Mouse (Mus musculus) olfactory bulb, adult 2 months (tissue): ENCODE measurements around the gene Rap1gap. TPM values are rescaled to one million over a fixed set of nuclear protein-coding genes. Genes with fewer than 3 reads are reported as not detected.

ENCODE experiments used
- H3K27ac ChIP-seq: fragments of 200-500 bp; 2 replicates; pipeline ENCODE4 v1.5.1; 2012; ENCODE audit warnings: low read depth, low read length; ENCODE audit not compliant: insufficient read depth
- H3K4me1 ChIP-seq: fragments of 200-500 bp; 2 replicates; pipeline ENCODE4 v1.6.1; 2012; ENCODE audit warnings: low read length; ENCODE audit not compliant: control insufficient read depth, insufficient read depth
- H3K4me3 ChIP-seq: fragments of 200-500 bp; 2 replicates; pipeline ENCODE4 v1.5.1; 2012; ENCODE audit warnings: mild to moderate bottlenecking, low read depth, low read length, moderate library complexity; ENCODE audit not compliant: insufficient read depth
- CTCF ChIP-seq: fragments of 200-500 bp; IDR thresholded peaks from 2 replicates; pipeline ENCODE4 v1.5.1; 2012; ENCODE audit warnings: low read depth, mild to moderate bottlenecking, low read length, moderate library complexity; ENCODE audit not compliant: insufficient read depth
- POLR2A ChIP-seq: fragments of 200-500 bp; IDR thresholded peaks from 2 replicates; pipeline ENCODE4 v1.6.1; 2012; ENCODE audit warnings: mild to moderate bottlenecking, low read depth, low read length, moderate library complexity; ENCODE audit not compliant: insufficient read depth
- WGBS: fragments of 180-500 bp; shearing (Covaris S2); methylation state at CpG from one replicate; pipeline ENCODE4 v1.1.7; 2018; 5-methylcytosine and 5-hydroxymethylcytosine counted together
- polyA plus RNA-seq: library from polyadenylated mRNA; stranded (reverse); fragments of >200 nt; gene quantifications from 2 replicates; pipeline ENCODE4 v1.2.4, GENCODE M21; 2012; ENCODE audit warnings: low replicate concordance; ENCODE audit not compliant: missing spikeins, insufficient read depth, insufficient read length

Gene Rap1gap
- polyA plus RNA-seq, 1 experiment: not detected

DNA sequence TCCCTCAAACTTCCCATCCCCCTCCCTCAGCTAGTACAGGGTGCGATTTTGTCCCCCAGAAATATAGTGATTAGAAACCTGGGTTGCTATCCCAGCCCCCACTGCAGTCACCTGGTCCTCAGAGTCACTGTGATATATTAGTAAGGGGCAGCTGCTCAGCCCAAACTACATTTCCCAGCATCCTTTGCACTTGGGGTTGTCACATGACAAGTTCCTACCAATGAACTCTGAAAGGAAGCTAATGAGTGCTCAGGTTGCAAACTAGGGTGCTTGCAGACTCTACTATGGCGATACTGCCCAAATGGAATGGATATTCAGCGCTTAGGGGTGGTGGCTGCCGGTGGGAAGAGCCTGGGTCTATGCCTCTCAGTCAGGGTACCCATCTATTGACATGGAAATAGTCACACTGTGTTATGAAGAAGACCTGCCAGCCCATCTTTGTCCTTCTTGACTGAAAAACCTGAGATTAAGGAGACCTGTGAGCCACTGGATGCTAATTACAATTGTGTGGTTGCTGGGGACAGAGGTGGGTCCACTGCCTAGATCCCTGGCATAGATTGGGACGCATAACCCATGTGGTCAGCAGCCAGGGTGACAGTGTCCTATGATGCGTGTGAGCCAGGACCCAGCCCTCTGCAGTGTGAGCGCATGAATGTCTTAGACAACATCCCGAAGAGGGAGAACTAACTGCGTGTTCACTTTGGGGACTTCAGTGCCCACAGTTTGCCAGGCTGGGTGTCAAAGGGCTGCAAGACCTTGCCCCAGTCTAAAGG lies 74.8 kb downstream of the Rap1gap start:
- H3K4me3 ChIP-seq: no peak overlapping the region
- H3K4me1 ChIP-seq: peaks cover 25% of the 10 kb centered on the region
- TF ChIP-seq CTCF (no peak), POLR2A (no peak)
- WGBS: 61% methylated on average over 9 of the region's 9 CpGs
- H3K27ac ChIP-seq: no peak overlapping the region

DNA sequence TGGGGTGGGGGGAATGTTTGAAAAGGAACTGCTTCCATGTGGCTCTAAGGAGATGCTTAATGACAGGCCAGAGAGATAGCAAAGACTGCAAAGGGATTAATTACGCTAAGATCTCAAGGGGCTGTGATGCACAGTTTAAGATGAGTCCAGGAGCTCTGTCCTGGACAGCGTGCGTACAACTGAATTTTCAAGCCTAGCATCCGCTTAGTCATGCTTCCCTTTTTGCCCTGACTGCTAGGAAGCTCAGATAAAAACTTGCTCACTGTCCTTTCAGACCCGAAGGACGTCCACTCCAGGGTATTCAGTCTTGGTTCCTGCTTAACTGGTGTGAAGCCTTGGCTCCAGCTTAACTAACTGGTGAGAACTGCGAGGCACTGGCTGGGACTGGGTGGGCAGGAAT lies 75.8 kb downstream of the Rap1gap start:
- 85% methylated on average over 7 of the region's 7 CpGs for WGBS
- H3K4me3 ChIP-seq: no peak overlapping the region
- no peak overlapping the region for H3K27ac ChIP-seq
- peaks cover 21% of the 10 kb centered on the region for H3K4me1 ChIP-seq
- TF ChIP-seq CTCF: no peak
- TF ChIP-seq POLR2A: no peak

DNA sequence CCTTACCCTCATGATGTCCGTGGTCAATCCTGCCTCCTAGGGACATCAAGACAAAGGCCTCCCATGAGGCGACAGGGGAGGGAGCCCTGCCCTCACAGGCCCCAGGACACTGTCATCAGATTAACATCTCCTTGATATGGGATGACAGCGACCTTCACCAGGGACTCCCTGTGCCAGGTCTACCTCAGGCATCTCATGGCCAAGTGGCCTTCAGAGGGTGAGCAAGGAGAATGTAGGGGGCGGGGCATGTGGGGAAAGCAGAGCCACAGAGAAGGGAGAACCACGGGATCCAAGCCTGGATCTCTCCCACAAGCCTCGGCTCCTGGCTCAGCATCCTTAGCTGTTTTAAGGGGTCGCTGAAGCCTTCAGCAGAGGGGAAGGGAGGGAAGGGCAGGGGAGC lies 79.3 kb downstream of the Rap1gap start:
- TF ChIP-seq POLR2A (no peak), CTCF (no peak)
- 70% methylated on average over 7 of the region's 7 CpGs for WGBS
- H3K4me1 ChIP-seq: peaks cover 10% of the 10 kb centered on the region
- H3K27ac ChIP-seq: no peak overlapping the region
- no peak overlapping the region for H3K4me3 ChIP-seq

DNA sequence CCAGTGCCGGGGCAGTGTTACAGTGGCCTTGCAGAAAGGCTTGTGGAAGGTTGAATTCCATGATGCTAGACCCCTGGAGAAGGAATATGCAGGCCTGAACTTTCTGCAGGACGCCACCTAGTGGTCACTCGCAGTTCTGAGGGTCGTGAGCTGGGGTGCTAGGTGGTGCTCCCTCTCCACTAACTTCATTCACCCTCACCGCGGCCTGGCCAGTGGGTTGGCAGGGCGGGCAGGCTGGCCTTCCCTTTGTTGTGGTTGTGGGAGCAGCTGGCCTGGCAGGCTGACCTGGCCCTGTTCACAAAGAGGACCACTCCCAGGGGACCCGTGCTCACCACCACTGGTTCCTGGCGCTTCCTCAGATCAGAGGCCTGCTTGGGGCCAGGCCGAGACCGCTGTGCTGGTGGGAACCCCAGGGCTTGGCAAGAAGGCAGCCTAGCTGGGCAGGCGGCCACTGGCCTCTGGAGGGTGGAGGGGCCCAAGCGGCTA lies 80.0 kb downstream of the Rap1gap start:
- Histone ChIP-seq H3K4me3 (no peak overlapping the region), H3K27ac (no peak overlapping the region), H3K4me1 (peaks cover 10% of the 10 kb centered on the region)
- WGBS: 48% methylated on average over 13 of the region's 13 CpGs
- TF ChIP-seq CTCF: peak; percentile 54; the same call in 1 of the 2 replicates
- no peak for TF ChIP-seq POLR2A

DNA sequence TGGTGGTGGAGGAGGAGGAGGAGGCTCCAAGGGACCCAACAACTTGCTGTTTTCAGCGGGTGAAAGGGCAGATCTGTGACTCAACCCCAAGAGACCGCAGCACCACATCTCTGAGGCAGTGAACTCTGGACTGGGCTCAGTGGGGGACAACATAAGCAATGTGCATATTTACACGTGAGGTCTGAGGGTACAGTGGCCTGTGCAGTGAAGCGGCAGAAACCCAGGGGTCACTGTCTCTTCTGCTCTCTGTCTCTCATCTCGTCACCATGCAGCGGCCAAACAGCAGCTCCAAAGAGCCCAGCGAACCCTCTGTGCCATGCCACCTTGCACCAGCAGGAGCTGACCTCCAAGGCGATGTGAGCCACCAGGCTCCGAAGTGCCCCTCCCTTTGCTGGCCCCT lies 82.6 kb downstream of the Rap1gap start:
- no peak overlapping the region for H3K27ac ChIP-seq
- peaks cover 10% of the 10 kb centered on the region for H3K4me1 ChIP-seq
- TF ChIP-seq CTCF (no peak), POLR2A (no peak)
- WGBS: 92% methylated on average over 9 of the region's 9 CpGs
- no peak overlapping the region for H3K4me3 ChIP-seq

DNA sequence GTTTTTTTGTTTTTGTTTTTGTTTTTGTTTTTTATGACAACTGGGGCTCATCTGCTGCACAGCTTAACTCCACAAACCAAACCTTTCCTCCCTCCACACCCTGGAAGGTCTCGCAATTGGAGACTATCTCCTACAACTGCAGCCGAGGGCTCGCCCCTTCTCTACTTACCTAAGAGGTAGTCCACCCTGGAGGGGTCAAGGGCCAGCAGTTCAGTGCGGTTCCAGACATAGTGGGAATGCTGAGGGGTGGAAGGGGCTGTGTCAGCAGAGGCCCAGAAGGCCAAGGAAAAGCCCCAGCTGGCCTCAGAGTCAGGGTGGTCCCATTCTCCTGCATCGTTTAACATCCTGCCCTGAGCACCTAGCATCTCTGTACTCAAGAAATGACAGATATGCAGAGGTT lies 83.1 kb downstream of the Rap1gap start:
- Histone ChIP-seq H3K4me3 (no peak overlapping the region), H3K27ac (no peak overlapping the region), H3K4me1 (peaks cover 10% of the 10 kb centered on the region)
- WGBS: 95% methylated on average over 5 of the region's 5 CpGs
- TF ChIP-seq POLR2A: no peak
- no peak for TF ChIP-seq CTCF

DNA sequence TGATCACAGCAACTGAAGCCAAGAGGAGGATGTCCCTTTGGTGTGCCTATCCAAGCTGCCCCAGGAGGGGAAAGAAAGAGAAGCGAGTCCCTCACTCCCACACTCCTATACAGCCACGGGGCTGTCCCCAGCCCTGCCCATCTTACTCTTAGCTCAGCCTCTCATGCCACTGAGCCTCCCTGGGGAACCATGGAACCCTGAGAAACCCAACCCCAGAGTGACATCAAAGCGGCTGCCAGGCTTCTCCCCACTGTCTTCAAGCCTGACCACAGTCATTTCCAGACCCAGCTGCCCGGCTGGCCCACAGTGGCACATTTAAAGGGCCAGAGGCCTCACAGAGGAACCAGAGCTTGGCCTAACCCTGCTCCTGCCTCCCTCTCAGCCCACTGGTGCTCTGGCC lies 84.2 kb downstream of the Rap1gap start:
- Histone ChIP-seq H3K4me1 (peaks cover 8% of the 10 kb centered on the region), H3K27ac (no peak overlapping the region), H3K4me3 (no peak overlapping the region)
- no peak for TF ChIP-seq CTCF
- TF ChIP-seq POLR2A: no peak
- 58% methylated on average over 4 of the region's 4 CpGs for WGBS

DNA sequence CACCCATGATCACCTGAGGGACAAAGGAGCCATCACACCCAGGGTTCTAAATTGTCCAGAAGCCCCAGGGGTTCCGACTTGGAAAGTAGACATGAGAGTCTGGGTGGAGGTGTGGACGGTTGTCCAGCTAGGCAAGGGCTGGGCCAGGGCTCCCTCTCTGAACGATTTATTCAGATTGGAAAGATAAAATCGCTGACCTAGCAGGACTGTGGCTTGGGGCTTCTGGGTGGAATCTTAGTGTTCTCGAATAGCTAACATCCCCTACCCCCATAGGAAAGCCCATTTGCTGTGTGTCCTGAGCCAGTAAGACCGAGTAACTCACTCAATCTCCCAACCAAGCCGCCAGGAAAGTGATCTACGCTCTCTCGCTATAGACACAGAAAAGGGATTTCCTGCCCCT lies 85.2 kb downstream of the Rap1gap start:
- Histone ChIP-seq H3K27ac (no peak overlapping the region), H3K4me3 (no peak overlapping the region), H3K4me1 (peaks cover under 1% of the 10 kb centered on the region; the same call in 1 of the 2 replicates)
- TF ChIP-seq POLR2A: no peak
- TF ChIP-seq CTCF: no peak
- WGBS: 80% methylated on average over 9 of the region's 9 CpGs

DNA sequence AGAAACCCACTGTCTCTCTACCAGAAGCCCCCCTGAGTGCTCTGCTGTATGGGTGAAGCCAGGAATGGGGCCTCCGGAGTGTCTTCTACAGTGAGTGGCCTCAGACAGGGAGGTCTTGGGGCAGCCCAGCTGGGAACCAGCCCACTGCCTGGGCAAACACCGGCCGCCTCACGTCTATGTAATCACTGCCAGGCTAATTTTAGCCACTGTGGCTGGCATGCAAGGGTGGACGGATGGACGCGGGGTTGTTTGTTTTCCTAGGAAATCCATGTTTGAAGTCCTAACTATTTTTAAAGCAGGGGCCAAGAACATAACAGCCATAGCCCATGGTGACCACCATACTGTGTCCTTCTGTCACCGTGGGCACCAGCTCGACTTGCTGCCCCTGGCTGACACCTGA lies 85.6 kb downstream of the Rap1gap start:
- no peak for TF ChIP-seq POLR2A
- no peak for TF ChIP-seq CTCF
- Histone ChIP-seq H3K27ac (no peak overlapping the region), H3K4me3 (no peak overlapping the region), H3K4me1 (no peaks in the 10 kb centered on the region; the same call in 1 of the 2 replicates)
- WGBS: 63% methylated on average over 9 of the region's 9 CpGs
